Mouse (Mus musculus) monocyte, adult 5-6 weeks (primary cell): ENCODE results near the gene Hic1. TPM values are rescaled to one million over a fixed set of nuclear protein-coding genes. Genes with fewer than 3 reads are reported as not detected.

Experiments
- ATAC-seq: fragments of 153-309, 156-312 bp; replicated peaks from 2 replicates; pipeline ENCODE4 v1.8.0; 2017; ENCODE audit warnings: mild to moderate bottlenecking; ENCODE audit not compliant: low TSS enrichment, insufficient number of reproducible peaks, severe bottlenecking, poor library complexity, low FRiP score
- total RNA-seq: library from RNA; stranded (forward); fragments of 200-1000, 200-491, 200-594 nt; gene quantifications from 3 replicates; pipeline ENCODE4 v1.2.3, GENCODE M21; 2017

Gene Hic1
- total RNA-seq, 1 experiment from 2014 or later, result 0.95 TPM

- no peak for ATAC-seq
These were observed 34.7 kb downstream of the Hic1 start for GRCm38 (mm10) chr11:75134485-75135068.

DNA sequence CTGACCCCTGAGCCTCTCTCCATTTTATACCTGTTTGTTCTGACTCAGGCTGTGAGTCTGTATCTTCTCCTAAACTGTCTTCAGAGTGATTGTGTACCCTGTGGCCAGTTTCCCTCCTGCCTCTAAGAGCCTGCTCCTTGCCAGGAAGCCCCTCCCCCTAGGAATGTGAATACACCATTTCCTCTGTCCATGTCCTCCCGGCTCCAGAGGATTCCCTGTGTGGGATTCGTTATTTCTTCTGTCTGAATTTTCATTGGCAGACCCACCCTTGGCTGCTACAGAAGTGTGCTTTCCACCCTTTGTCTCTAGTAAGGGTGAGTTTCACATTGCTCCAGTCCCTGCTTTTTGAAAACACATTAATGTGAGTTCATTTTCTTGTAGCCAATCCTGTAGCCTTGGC, 35.4 kb downstream of the Hic1 start:
- ATAC-seq, result no peak

- no peak for ATAC-seq
These were observed 35.9 kb downstream of the Hic1 start for GRCm38 (mm10) chr11:75133391-75133790.

GRCm38 (mm10) chr11:75132278-75132677, 37.0 kb downstream of the Hic1 start:
- ATAC-seq, result no peak

GRCm38 (mm10) chr11:75131300-75131699, 38.0 kb downstream of the Hic1 start:
- ATAC-seq, result no peak

GRCm38 (mm10) chr11:75129481-75129880, 39.8 kb downstream of the Hic1 start:
- ATAC-seq, result no peak

DNA sequence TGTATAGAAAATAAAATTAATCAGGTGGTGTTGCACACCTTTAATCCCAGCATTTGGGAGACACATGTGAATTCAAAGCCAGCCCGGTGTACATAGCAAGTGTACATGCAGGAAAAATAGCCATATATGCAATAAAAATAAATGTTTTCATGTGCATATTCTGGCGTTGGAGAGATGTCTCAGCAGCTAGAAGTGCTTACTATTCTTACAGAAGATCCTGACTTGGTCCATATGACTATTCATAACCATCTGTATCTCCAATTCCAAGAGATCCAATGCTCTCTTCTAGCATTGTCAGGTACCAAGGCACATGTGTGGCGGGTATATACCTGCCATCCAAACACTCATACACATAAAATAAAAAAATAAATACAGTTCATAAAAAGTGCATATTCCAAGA, 42.9 kb downstream of the Hic1 start:
- no peak for ATAC-seq

DNA sequence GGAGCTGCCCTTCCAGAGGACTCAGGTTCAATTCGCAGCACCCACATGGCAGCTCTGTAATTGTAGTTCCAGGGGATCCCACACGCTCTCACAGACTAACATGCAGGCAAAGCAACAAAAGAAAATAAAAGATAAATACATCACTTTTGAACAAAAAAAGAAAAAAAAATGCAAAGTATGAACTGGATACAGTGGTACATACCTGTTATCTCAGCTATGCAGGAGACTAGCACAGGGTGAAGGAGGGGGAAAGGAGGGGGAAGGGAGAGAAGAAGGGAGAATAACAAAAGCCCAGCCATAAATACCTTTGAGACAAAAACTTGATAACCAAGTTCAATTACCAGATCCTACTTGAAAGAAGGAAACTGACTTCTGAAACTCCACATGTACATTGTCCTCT, 44.9 kb downstream of the Hic1 start:
- no peak for ATAC-seq

- no peak for ATAC-seq
These were observed 48.0 kb downstream of the Hic1 start for GRCm38 (mm10) chr11:75121348-75121747.

- ATAC-seq, result no peak
These were observed 49.5 kb downstream of the Hic1 start for GRCm38 (mm10) chr11:75119841-75120240.

DNA sequence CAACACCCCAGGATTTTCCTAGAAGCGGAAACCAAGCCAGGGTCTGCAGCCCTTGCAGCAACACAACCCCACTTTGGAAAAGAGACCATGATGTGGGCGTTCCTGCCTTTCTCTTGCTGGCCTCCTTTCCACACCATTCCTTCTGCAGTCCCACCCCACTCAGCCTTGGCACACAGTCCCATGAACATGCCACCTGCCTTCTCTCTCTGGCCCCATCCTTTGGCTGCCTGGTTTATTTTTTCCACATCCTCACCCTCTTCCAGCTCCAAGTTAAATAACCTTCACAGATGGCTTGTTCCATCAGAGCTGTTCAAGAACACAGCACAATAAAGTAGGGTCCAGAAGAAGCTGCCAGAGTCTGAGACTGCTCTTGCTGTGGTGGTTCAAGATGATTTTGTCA, 50.0 kb downstream of the Hic1 start:
- no peak for ATAC-seq

GRCm38 (mm10) chr11:75118141-75118540, 51.2 kb downstream of the Hic1 start:
- no peak for ATAC-seq

GRCm38 (mm10) chr11:75116379-75116778, 52.9 kb downstream of the Hic1 start:
- no peak for ATAC-seq

Other genes with a start within 250 kb of the Hic1 start
- gene Smg6, start 243.7 kb downstream of the Hic1 start, total RNA-seq, result 25.4 to 48.6 TPM (median 28.2 TPM) in 3 replicates
- gene Srr, start 243.6 kb downstream of the Hic1 start, total RNA-seq, result 0.75 to 5.8 TPM (median 3.9 TPM) in 3 replicates
- 8.5 to 15.8 TPM (median 9.5 TPM) in 3 replicates for gene Ovca2, start 9.3 kb upstream of the Hic1 start, total RNA-seq
- 3.0 to 22.9 TPM (median 3.2 TPM) in 3 replicates for gene Dph1, start 21.7 kb upstream of the Hic1 start, total RNA-seq
- 1.5 to 3.6 TPM (median 2.2 TPM) in 3 replicates for gene Rtn4rl1, start 24.3 kb upstream of the Hic1 start, total RNA-seq
- gene Rpa1, start 178.8 kb upstream of the Hic1 start, total RNA-seq, result 80.4 to 103 TPM (median 85.0 TPM) in 3 replicates
- gene Smyd4, start 178.9 kb upstream of the Hic1 start, total RNA-seq, result 11.4 to 20.4 TPM (median 12.6 TPM) in 3 replicates